Mouse (Mus musculus) mouse trophoblast stem cell (cell line): ENCODE measurements at regions not wholly inside any gene's neighbourhood (a gene's known extent, or its start where the extent isn't known, plus 50 kb on each side); places are given as distances from the start of the nearest gene placed in this dataset.

Source experiments
- in situ Hi-C, 2 experiments: fragments of 300-500 bp; cut with MseI, MboI; formaldehyde crosslinking; loops; 2 replicates in 1 of 2; 3 replicates in 1 of 2; pipeline ENCODE4 v1.15.1; 2025

- in situ Hi-C loops = no loop called here
Observed at GRCm38 (mm10) chr1:184304204-184304603, 270.1 kb upstream of the 1700056E22Rik start.

GRCm38 (mm10) chr1:184298701-184299100 lies 264.6 kb upstream of the 1700056E22Rik start:
- in situ Hi-C loops = no loop called here

- in situ Hi-C loops = no loop called here
Observed at GRCm38 (mm10) chr1:184297001-184297740, 263.1 kb upstream of the 1700056E22Rik start.

- in situ Hi-C loops = no loop called here
Observed at GRCm38 (mm10) chr1:184291129-184291528, 257.0 kb upstream of the 1700056E22Rik start.

- in situ Hi-C loops = no loop called here
Observed at GRCm38 (mm10) chr1:184289733-184290416, 255.8 kb upstream of the 1700056E22Rik start.

- in situ Hi-C loops = no loop called here
Observed at GRCm38 (mm10) chr1:184281768-184282167, 247.7 kb upstream of the 1700056E22Rik start.

- in situ Hi-C loops = no loop called here
Observed at GRCm38 (mm10) chr1:184279263-184279662, 245.2 kb upstream of the 1700056E22Rik start.

- in situ Hi-C loops = no loop called here
Observed at GRCm38 (mm10) chr1:184277001-184277400, 242.9 kb upstream of the 1700056E22Rik start.

- in situ Hi-C loops = no loop called here
Observed at GRCm38 (mm10) chr1:184275877-184276276, 241.8 kb upstream of the 1700056E22Rik start.

GRCm38 (mm10) chr1:184275396-184275795 lies 241.3 kb upstream of the 1700056E22Rik start:
- in situ Hi-C loops = no loop called here

- in situ Hi-C loops = no loop called here
Observed at GRCm38 (mm10) chr1:184274704-184275103, 240.6 kb upstream of the 1700056E22Rik start.

- in situ Hi-C loops = no loop called here
Observed at GRCm38 (mm10) chr1:184273722-184274121, 239.6 kb upstream of the 1700056E22Rik start.

GRCm38 (mm10) chr1:184271254-184271653 lies 237.2 kb upstream of the 1700056E22Rik start:
- in situ Hi-C loops = no loop called here

- in situ Hi-C loops = loop anchor here (10.0 kb wide), 2 partner anchors 129 to 469 kb away; partner anchors contain the start of gene Hlx (in 2 of the 2)
Observed at GRCm38 (mm10) chr1:184266051-184266450, 231.9 kb upstream of the 1700056E22Rik start.

GRCm38 (mm10) chr1:184262975-184263374 lies 228.9 kb upstream of the 1700056E22Rik start:
- in situ Hi-C loops = loop anchor here (10.0 kb wide), 2 partner anchors 132 to 472 kb away; partner anchors contain the start of gene Hlx (in 2 of the 2)

GRCm38 (mm10) chr1:184261385-184261727 lies 227.3 kb upstream of the 1700056E22Rik start:
- in situ Hi-C loops = loop anchor here (10.0 kb wide), 2 partner anchors 133 to 473 kb away; partner anchors contain the start of gene Hlx (in 2 of the 2)

- in situ Hi-C loops = loop anchor here (10.0 kb wide), 2 partner anchors 134 to 474 kb away; partner anchors contain the start of gene Hlx (in 2 of the 2)
Observed at GRCm38 (mm10) chr1:184260722-184261384, 226.8 kb upstream of the 1700056E22Rik start.

GRCm38 (mm10) chr1:184259853-184260252 lies 225.8 kb upstream of the 1700056E22Rik start:
- in situ Hi-C loops = loop anchor here (10.0 kb wide), 2 partner anchors 135 to 475 kb away; partner anchors contain the start of gene Hlx (in 2 of the 2)

GRCm38 (mm10) chr1:184257356-184257755 lies 223.3 kb upstream of the 1700056E22Rik start:
- in situ Hi-C loops = no loop called here

- in situ Hi-C loops = no loop called here
Observed at GRCm38 (mm10) chr1:184254951-184255350, 220.8 kb upstream of the 1700056E22Rik start.

GRCm38 (mm10) chr1:184244730-184245488 lies 210.8 kb upstream of the 1700056E22Rik start:
- in situ Hi-C loops = no loop called here
